Mouse (Mus musculus): ENCODE data around the gene Rnd3.

The Rnd3 gene

GRCm38 (mm10) chr2:51128090-51128489, 20.8 kb downstream of the Rnd3 start:
- DNase-seq (ENCODE audit: low spot score in 2 of 2) = no peak

DNA sequence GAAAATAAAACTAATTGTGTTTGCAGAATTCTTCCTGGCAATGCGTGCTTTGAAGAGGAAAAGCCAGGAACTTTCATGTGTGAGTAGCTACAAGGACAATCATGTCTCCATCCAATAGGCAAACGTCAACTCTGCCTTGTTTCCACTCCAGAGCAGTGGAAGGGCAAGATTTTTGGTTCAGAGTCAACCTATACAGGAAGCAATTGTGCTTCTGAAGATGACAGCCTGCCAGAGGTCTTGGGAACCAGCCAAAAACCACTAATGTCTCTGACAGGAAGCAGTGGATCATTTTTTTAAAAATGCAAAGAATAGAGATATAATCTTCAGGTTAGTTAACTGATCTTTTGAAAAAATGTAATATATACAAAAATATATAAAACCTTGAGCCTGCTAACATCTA, 38.6 kb downstream of the Rnd3 start:
- peak in 1 of 2 experiments; percentile 61 for DNase-seq (ENCODE audit: low spot score in 2 of 2)

- DNase-seq (ENCODE audit: low spot score in 2 of 2) = no peak
Observed at GRCm38 (mm10) chr2:51108631-51109030, 40.3 kb downstream of the Rnd3 start.

DNA sequence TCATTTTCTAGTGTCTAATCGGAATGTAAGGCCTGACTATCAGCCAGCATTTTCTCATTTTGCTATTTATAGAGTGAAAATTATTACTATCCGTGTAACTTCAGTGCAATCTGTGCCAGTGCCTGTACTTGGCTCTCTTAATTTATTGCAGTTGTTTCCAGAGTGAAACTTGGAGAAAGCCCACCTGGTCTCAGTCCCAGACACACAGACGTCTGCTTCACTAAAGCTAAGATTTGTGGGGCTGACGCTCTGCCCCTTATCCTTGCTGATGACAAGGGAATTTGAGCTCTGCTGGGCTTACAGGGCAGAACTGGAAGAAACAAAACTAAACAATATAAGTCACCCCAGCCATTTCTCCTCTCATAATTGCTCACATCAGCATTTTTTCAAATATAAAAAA, 47.7 kb downstream of the Rnd3 start:
- DNase-seq (ENCODE audit: low spot score in 2 of 2) = no peak

- peak in 1 of 2 experiments; percentile 59 for DNase-seq (ENCODE audit: low spot score in 2 of 2)
Observed at GRCm38 (mm10) chr2:51099987-51100386, 48.9 kb downstream of the Rnd3 start.

DNA sequence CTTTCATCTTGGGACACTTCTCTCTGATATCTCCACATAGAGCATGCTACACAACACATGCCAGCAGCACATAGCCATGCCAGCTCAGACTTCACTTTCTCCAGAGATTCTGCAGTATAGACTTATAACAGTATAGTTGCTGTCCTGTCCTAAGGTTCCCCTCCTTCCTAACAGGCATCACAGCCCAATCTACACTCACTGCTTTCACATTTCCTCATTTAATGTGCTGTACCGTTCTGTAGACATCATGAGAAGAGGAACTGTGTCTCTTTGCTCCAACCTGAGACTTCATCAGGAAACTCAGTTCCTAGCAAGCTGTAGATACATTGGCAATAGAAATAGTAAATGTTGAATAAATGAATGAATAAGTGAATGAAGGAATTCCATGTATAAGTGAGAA, 49.7 kb downstream of the Rnd3 start:
- no peak for DNase-seq (ENCODE audit: low spot score in 2 of 2)

DNA sequence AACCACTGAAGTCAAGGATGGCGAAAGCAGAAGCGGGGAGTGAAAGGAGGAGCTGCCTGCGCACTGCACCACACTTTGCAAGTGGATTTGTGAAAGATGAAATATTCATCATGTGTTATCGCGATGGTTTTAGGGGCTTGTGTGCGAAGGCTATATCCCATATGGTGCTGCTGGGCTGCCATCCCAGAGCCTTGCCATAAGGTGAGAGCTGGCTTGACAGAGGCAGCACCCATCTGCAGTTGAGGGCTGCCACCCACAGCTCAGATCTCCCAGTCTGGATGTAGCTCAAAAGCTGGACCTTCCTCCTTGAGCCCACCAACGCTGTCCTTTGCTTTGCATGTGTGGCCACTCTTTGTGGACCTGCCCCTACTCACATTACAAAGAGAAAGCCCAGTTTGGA, 58.2 kb downstream of the Rnd3 start:
- peak in 1 of 2 experiments; percentile 51 for DNase-seq (ENCODE audit: low spot score in 2 of 2)

GRCm38 (mm10) chr2:51090049-51090448, 58.9 kb downstream of the Rnd3 start:
- DNase-seq (ENCODE audit: low spot score in 2 of 2) = peak in 1 of 2 experiments; percentile 30

DNA sequence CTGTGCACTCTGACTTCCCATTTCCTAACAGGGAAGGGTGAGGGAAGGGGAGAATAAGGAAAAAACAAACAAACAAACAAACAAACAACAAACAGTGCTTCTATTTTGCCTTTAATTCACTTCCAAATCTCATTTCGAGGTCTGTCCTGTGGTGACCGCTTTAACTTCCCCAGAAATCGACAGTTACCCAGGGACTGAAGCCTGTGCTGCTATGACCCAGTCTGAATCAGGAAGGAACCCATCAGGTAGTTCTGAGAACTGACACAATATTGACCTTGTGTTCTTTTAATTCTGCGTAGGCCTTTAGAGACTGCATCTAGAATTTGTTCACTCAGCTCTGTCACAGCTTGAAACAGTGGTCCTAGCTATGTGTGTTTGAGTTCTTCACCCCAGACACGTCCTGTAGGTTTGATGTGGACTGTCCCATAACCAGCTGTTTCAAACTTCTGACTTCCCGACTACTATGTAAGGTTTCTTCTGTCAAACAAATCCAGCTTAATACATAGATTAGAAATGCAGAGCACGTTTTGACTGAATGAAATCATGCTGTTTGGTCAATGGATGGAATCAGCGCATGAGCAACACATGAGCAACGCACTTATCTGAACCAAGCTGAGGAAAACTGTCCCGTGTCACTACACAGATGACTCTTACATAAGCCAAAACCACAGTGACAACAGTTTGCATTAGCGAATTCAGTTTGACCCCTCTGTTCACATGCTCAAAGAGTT, 59.9 kb downstream of the Rnd3 start:
- no peak for DNase-seq (ENCODE audit: low spot score in 2 of 2)

GRCm38 (mm10) chr2:51088123-51088453, 60.8 kb downstream of the Rnd3 start:
- DNase-seq (ENCODE audit: low spot score in 2 of 2) = no peak

DNA sequence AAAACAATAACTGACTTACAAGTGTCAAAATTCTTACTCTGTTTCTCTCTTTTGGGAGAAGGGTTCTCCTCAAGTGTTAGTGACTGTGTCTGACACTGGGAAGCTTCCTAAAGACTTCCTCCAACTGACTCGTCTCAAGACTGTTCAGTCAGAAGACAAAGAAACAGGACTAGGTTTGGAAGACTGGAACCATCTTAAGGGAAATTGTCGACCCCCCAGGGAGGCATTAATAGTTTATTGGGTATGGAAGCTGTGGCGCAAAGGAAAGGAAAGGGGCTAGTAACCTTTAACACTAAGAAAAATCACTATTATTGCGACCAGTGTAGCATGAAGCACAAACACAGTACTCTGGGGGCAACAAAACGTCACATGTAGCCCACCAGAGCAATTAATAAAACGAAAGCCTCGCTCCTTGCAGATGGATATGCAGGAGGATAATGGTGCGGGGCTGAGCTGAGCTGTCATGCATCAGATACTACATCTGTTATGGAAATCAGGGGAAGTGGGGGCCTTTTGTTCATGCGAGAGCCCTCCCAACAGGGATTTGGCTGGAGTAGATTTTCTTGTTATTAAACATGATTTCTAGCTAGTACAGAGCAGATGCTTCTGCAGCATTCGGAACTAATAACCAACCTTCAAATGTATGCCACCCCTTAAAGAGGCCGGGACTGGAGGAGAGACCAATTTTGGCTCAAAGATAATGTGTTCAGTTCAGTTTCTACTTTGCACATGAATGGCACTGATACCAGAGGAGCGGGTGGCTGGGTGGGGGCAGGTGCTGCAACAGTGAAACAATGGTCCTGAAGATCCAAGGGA, 61.4 kb downstream of the Rnd3 start:
- peak in 1 of 2 experiments; percentile 46 for DNase-seq (ENCODE audit: low spot score in 2 of 2)

DNA sequence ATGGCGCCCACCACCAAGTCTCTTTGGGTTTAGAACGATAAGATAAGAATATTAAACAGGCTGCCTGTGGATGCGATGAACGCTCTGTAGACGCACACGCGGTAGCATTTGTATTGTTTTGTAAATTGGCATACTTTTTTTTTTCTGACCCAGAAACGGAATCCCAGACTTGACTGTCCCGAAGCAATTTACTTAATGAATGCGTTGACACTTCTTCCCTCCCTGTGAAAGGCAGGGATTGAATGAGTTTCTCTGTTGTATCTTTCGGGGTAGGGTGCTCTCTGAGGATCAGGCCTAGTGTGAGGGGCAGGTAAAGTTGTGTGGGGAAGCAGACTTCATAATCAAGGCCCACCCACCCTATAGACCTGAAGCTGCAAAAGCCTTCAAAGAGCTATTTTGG, 63.8 kb downstream of the Rnd3 start:
- DNase-seq (ENCODE audit: low spot score in 2 of 2) = no peak

DNA sequence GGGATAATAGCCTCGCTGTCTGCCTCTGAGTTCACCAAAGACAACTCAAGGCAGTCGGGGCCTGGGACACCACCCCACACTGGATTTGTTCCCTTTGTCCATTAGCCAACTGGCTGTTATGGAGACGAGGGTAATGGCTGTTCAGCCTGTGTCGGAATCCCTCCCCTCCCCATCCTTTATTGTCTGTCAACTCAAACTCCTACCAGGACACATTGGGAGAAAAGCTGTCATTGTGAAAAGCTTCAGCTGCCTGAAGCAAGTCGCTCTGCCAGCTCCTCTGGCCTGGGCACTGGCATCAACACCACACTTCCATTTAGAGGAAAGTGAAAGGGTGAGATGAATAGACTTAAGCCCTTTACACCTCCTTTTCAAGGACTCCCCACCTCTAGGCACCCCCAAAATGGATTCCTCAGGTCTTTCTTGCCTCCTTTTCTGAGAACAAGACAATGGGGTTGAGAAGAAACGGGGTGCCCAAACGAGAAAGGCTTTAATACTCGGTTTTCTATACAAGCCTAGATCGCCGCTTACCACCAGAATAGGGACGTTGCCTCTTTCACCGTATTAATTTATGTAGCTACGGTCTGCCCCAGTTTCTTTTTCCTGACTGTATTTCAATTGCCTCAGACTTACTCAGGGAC, 66.1 kb downstream of the Rnd3 start:
- peak in 1 of 2 experiments; percentile 37 for DNase-seq (ENCODE audit: low spot score in 2 of 2)

Measured in cerebellum, postnatal 4 days (tissue).